Mouse (Mus musculus) limb, embryonic 11.5 days (tissue): ENCODE measurements around the gene Rgs5. TPM values are rescaled to one million over a fixed set of nuclear protein-coding genes. Genes with fewer than 3 reads are reported as not detected.

Experiments
- ATAC-seq: fragments of 200-750 bp; cut with Nextera tagmentation; 2 replicates; pipeline ENCODE4 v1.8.0; 2017; ENCODE audit warnings: low read depth; ENCODE audit not compliant: insufficient number of reproducible peaks, low FRiP score, low TSS enrichment
- DNase-seq: peaks from one replicate; pipeline ENCODE4 v3.0.0-alpha.2; 2015; ENCODE audit warnings: low spot score
- H3K27ac ChIP-seq: fragments of 300-500 bp; sonication (generic); replicated peaks from 2 replicates; pipeline ENCODE4 v1.5.1; 2014; ENCODE audit warnings: low read depth, mild to moderate bottlenecking, low read length
- H3K27me3 ChIP-seq: fragments of 300-500 bp; sonication (generic); 2 replicates; pipeline ENCODE4 v1.6.1; 2014; ENCODE audit warnings: mild to moderate bottlenecking, low read length, mixed read lengths; ENCODE audit not compliant: control insufficient read depth, insufficient read depth
- H3K36me3 ChIP-seq: fragments of 300-500 bp; sonication (generic); 2 replicates; pipeline ENCODE4 v1.6.1; 2014; ENCODE audit warnings: mild to moderate bottlenecking, low read length, moderate library complexity, mixed read lengths; ENCODE audit not compliant: control insufficient read depth, insufficient read depth
- H3K4me1 ChIP-seq: fragments of 300-500 bp; sonication (generic); 2 replicates; pipeline ENCODE4 v1.6.1; 2014; ENCODE audit warnings: low read length, mixed read lengths; ENCODE audit not compliant: control insufficient read depth, insufficient read depth
- H3K4me2 ChIP-seq: fragments of 300-500 bp; sonication (generic); 2 replicates; pipeline ENCODE4 v1.6.1; 2014; ENCODE audit warnings: low read depth, mild to moderate bottlenecking, moderate library complexity; ENCODE audit not compliant: severe bottlenecking
- H3K4me3 ChIP-seq: fragments of 300-500 bp; sonication (generic); 2 replicates; pipeline ENCODE4 v1.5.1; 2014; ENCODE audit warnings: low read depth, low read length
- H3K9ac ChIP-seq: fragments of 300-500 bp; sonication (generic); 2 replicates; pipeline ENCODE4 v1.6.1; 2014; ENCODE audit warnings: mild to moderate bottlenecking, low read length
- H3K9me3 ChIP-seq: fragments of 300-500 bp; sonication (generic); 2 replicates; pipeline ENCODE4 v1.6.1; 2016; ENCODE audit warnings: low read length; ENCODE audit not compliant: control insufficient read depth
- WGBS: fragments of 180-500 bp; shearing (Covaris S2); extraction: QIAGEN DNeasy Blood & Tissue Kit; methylation state at CpG from one replicate; pipeline ENCODE4 v1.1.7; 2014; 5-methylcytosine and 5-hydroxymethylcytosine counted together
- polyA plus RNA-seq: library from polyadenylated mRNA; unstranded; fragments of >200 nt; fragmentation: Nextera tagmentation; extraction: Ambion mirVana; gene quantifications from 2 replicates; pipeline ENCODE4 v1.2.1, GENCODE M21; 2014

The Rgs5 gene
- polyA plus RNA-seq, 1 experiment from 2014 or later, result 0.53 TPM

GRCm38 (mm10) chr1:169737231-169737630, 81.9 kb downstream of the Rgs5 start:
- Histone ChIP-seq H3K27me3 (no peaks in the 10 kb centered on the region), H3K9me3 (no peaks in the 10 kb centered on the region), H3K9ac (no peak overlapping the region), H3K36me3 (no peaks in the 10 kb centered on the region), H3K4me2 (no peak overlapping the region), H3K4me1 (no peaks in the 10 kb centered on the region), H3K4me3 (no peak overlapping the region), H3K27ac (no peak overlapping the region)
- ATAC-seq, result no peak
- 87% methylated on average over 6 of the region's 6 CpGs for WGBS
- DNase-seq, result no peak

- Histone ChIP-seq H3K4me2 (no peak overlapping the region), H3K9ac (no peak overlapping the region), H3K9me3 (no peaks in the 10 kb centered on the region), H3K27me3 (no peaks in the 10 kb centered on the region), H3K4me3 (no peak overlapping the region), H3K27ac (no peak overlapping the region), H3K4me1 (no peaks in the 10 kb centered on the region), H3K36me3 (no peaks in the 10 kb centered on the region)
- no peak for DNase-seq
- no peak for ATAC-seq
- 90% methylated on average over 5 of the region's 5 CpGs for WGBS
These were observed 85.8 kb downstream of the Rgs5 start for GRCm38 (mm10) chr1:169741147-169741546.

Other genes starting within 250 kb of the Rgs5 start
- 81.3 and 85.8 TPM in 2 replicates for gene Nuf2, start 124.0 kb upstream of the Rgs5 start, polyA plus RNA-seq
- gene Rgs4, start 92.1 kb downstream of the Rgs5 start, polyA plus RNA-seq, result 0.41 TPM in 2 replicates